Mouse (Mus musculus) ES-Bruce4 (cell line): ENCODE data around the gene Cers6. TPM values are rescaled to one million over a fixed set of nuclear protein-coding genes. Genes with fewer than 3 reads are reported as not detected.

Experiments used
- H3K27ac ChIP-seq: 2 replicates; pipeline ENCODE4 v1.5.1; 2012; ENCODE audit warnings: low read length, inconsistent platforms; ENCODE audit not compliant: insufficient read depth
- H3K27me3 ChIP-seq: 2 replicates; pipeline ENCODE4 v1.6.1; 2012; ENCODE audit warnings: mild to moderate bottlenecking, low read length, inconsistent platforms; ENCODE audit not compliant: control insufficient read depth, poor library complexity, insufficient read depth, severe bottlenecking
- H3K36me3 ChIP-seq: 2 replicates; pipeline ENCODE4 v1.6.1; 2012; ENCODE audit warnings: inconsistent platforms, mild to moderate bottlenecking, low read length, moderate library complexity; ENCODE audit not compliant: control insufficient read depth, poor library complexity, insufficient read depth, severe bottlenecking
- H3K4me1 ChIP-seq: one replicate; pipeline ENCODE4 v1.8.1; 2011; ENCODE audit warnings: low read length; ENCODE audit not compliant: control insufficient read depth, insufficient read depth
- H3K4me3 ChIP-seq: 2 replicates; pipeline ENCODE4 v1.5.1; 2011; ENCODE audit warnings: low read depth, mild to moderate bottlenecking, low read length
- H3K9ac ChIP-seq: 2 replicates; pipeline ENCODE4 v1.6.1; 2012; ENCODE audit warnings: low read depth, mild to moderate bottlenecking, inconsistent platforms; ENCODE audit not compliant: poor library complexity, severe bottlenecking
- H3K9me3 ChIP-seq: replicated peaks from 2 replicates; pipeline ENCODE4 v1.6.1; 2012; ENCODE audit warnings: mild to moderate bottlenecking, low read length, inconsistent platforms; ENCODE audit not compliant: control insufficient read depth, poor library complexity, insufficient read depth, severe bottlenecking
- CTCF ChIP-seq: IDR thresholded peaks from one replicate; pipeline ENCODE4 v1.8.1; 2011; ENCODE audit warnings: low read depth, low read length
- EP300 ChIP-seq: IDR thresholded peaks from 2 replicates; pipeline ENCODE4 v1.6.1; 2011; ENCODE audit warnings: low read depth, low read length; ENCODE audit not compliant: insufficient read depth
- POLR2A ChIP-seq: IDR thresholded peaks from one replicate; pipeline ENCODE4 v1.8.1; 2011; ENCODE audit warnings: low read length; ENCODE audit not compliant: insufficient read depth
- polyA plus RNA-seq: library from polyadenylated mRNA; stranded (reverse); fragments of >200 nt; gene quantifications from 2 replicates; pipeline ENCODE4 v1.2.4, GENCODE M21; 2011; ENCODE audit warnings: low read depth; ENCODE audit not compliant: missing spikeins, insufficient read depth, insufficient read length

The Cers6 gene
- polyA plus RNA-seq, 1 experiment, result 17.0 TPM

GRCm38 (mm10) chr2:68932656-68933055 is 71.4 kb downstream of the Cers6 start:
- no peak overlapping the region for H3K4me3 ChIP-seq
- no peak overlapping the region for H3K27ac ChIP-seq
- TF ChIP-seq CTCF, result no peak
- no peak for TF ChIP-seq EP300
- TF ChIP-seq POLR2A, result no peak
- no peaks in the 10 kb centered on the region for H3K36me3 ChIP-seq
- no peaks in the 10 kb centered on the region for H3K4me1 ChIP-seq
- H3K9ac ChIP-seq, result no peak overlapping the region
- no peaks in the 10 kb centered on the region for H3K27me3 ChIP-seq
- H3K9me3 ChIP-seq, result no peaks in the 10 kb centered on the region

- Histone ChIP-seq H3K9me3 (no peaks in the 10 kb centered on the region), H3K4me3 (no peak overlapping the region), H3K27ac (no peak overlapping the region), H3K36me3 (no peaks in the 10 kb centered on the region), H3K4me1 (no peaks in the 10 kb centered on the region), H3K27me3 (no peaks in the 10 kb centered on the region), H3K9ac (no peak overlapping the region)
- TF ChIP-seq POLR2A, result no peak
- TF ChIP-seq CTCF, result no peak
- no peak for TF ChIP-seq EP300
Measured at GRCm38 (mm10) chr2:68934651-68935050, 73.4 kb downstream of the Cers6 start.

- no peaks in the 10 kb centered on the region for H3K27me3 ChIP-seq
- TF ChIP-seq CTCF (no peak), POLR2A (no peak), EP300 (no peak)
- no peak overlapping the region for H3K27ac ChIP-seq
- H3K9ac ChIP-seq, result no peak overlapping the region
- H3K4me1 ChIP-seq, result no peaks in the 10 kb centered on the region
- no peak overlapping the region for H3K4me3 ChIP-seq
- H3K9me3 ChIP-seq, result no peaks in the 10 kb centered on the region
- H3K36me3 ChIP-seq, result no peaks in the 10 kb centered on the region
Measured at GRCm38 (mm10) chr2:68935721-68936294, 74.6 kb downstream of the Cers6 start.

- Histone ChIP-seq H3K9me3 (no peaks in the 10 kb centered on the region), H3K9ac (no peak overlapping the region), H3K4me3 (no peak overlapping the region), H3K4me1 (no peaks in the 10 kb centered on the region), H3K36me3 (no peaks in the 10 kb centered on the region), H3K27ac (no peak overlapping the region), H3K27me3 (no peaks in the 10 kb centered on the region)
- TF ChIP-seq POLR2A (no peak), CTCF (no peak), EP300 (no peak)
Measured at GRCm38 (mm10) chr2:68936773-68937172, 75.5 kb downstream of the Cers6 start.

GRCm38 (mm10) chr2:68937833-68938232 is 76.6 kb downstream of the Cers6 start:
- Histone ChIP-seq H3K27ac (no peak overlapping the region), H3K4me3 (no peak overlapping the region), H3K27me3 (no peaks in the 10 kb centered on the region), H3K36me3 (no peaks in the 10 kb centered on the region), H3K9me3 (no peaks in the 10 kb centered on the region), H3K4me1 (no peaks in the 10 kb centered on the region), H3K9ac (no peak overlapping the region)
- TF ChIP-seq EP300, result no peak

GRCm38 (mm10) chr2:68944898-68945297 is 83.7 kb downstream of the Cers6 start:
- no peak overlapping the region for H3K27ac ChIP-seq
- no peak overlapping the region for H3K9ac ChIP-seq
- H3K9me3 ChIP-seq, result no peaks in the 10 kb centered on the region
- no peak overlapping the region for H3K4me3 ChIP-seq
- no peaks in the 10 kb centered on the region for H3K4me1 ChIP-seq
- TF ChIP-seq POLR2A, result no peak
- TF ChIP-seq CTCF, result no peak
- no peak for TF ChIP-seq EP300
- no peaks in the 10 kb centered on the region for H3K27me3 ChIP-seq
- no peaks in the 10 kb centered on the region for H3K36me3 ChIP-seq

- H3K9ac ChIP-seq, result no peak overlapping the region
- no peaks in the 10 kb centered on the region for H3K4me1 ChIP-seq
- TF ChIP-seq CTCF (no peak), EP300 (no peak), POLR2A (no peak)
- H3K9me3 ChIP-seq, result no peaks in the 10 kb centered on the region
- no peak overlapping the region for H3K27ac ChIP-seq
- no peaks in the 10 kb centered on the region for H3K36me3 ChIP-seq
- H3K4me3 ChIP-seq, result no peak overlapping the region
- no peaks in the 10 kb centered on the region for H3K27me3 ChIP-seq
Measured at GRCm38 (mm10) chr2:68945976-68946375, 84.7 kb downstream of the Cers6 start.
